Mouse (Mus musculus): ENCODE data around the gene Dmac2. TPM values are rescaled to one million over a fixed set of nuclear protein-coding genes. Genes with fewer than 3 reads are reported as not detected.

Dmac2 gene
- polyA plus RNA-seq, 1 experiment: 12.2 TPM

DNA sequence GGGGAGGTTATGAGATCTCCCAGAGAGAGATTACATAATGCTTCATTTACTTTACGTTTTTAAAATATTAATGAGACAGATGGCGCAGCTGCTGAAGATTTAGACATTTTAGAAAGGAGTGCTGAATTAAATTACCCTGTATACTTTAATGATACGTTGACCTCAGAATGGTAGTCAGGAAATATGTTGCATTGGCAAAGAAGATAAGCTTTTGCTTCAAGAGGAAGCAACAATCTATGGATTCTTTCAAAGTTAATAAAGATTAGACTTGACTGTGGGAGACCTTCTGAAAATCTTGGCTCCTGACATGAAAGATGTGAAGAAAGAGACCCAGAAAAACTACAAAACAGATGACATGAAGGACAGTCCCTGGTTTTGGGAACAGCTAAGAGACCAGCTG is 25.4 kb upstream of the Dmac2 start:
- Histone ChIP-seq H3ac (ENCODE audit: control insufficient read depth, insufficient read length, low read depth) (no peak overlapping the region), H3K36me3 (ENCODE audit: control insufficient read depth, insufficient read depth) (no peaks in the 10 kb centered on the region), H3K27me3 (ENCODE audit: control insufficient read depth, insufficient read depth, insufficient read length) (peaks cover 14% of the 10 kb centered on the region), H3K79me2 (ENCODE audit: control insufficient read depth, insufficient read depth) (no peaks in the 10 kb centered on the region), H3K4me3 (ENCODE audit: insufficient read depth, poor library complexity, severe bottlenecking) (no peak overlapping the region), H3K79me3 (ENCODE audit: low read depth) (no peaks in the 10 kb centered on the region)
- TF ChIP-seq MAX (IDR thresholded peaks at IDR 0.05): no peak
- TF ChIP-seq USF1 (IDR thresholded peaks at IDR 0.05; ENCODE audit: low read depth): no peak
- no peak for TF ChIP-seq MYOD1 (IDR thresholded peaks at IDR 0.05; ENCODE audit: control insufficient read depth, insufficient read length, low read depth)
- no peak for TF ChIP-seq CEBPB (IDR thresholded peaks at IDR 0.05; ENCODE audit: low read depth)
- TF ChIP-seq CTCF (IDR thresholded peaks at IDR 0.05; ENCODE audit: control insufficient read depth, insufficient read depth, insufficient read length): no peak
- TF ChIP-seq FOSL1 (IDR thresholded peaks at IDR 0.05; ENCODE audit: insufficient read depth, low read length, poor library complexity, severe bottlenecking): no peak
- no peak for TF ChIP-seq MYOG (IDR thresholded peaks at IDR 0.05; ENCODE audit: control insufficient read depth, extremely low read depth, insufficient read length)

DNA sequence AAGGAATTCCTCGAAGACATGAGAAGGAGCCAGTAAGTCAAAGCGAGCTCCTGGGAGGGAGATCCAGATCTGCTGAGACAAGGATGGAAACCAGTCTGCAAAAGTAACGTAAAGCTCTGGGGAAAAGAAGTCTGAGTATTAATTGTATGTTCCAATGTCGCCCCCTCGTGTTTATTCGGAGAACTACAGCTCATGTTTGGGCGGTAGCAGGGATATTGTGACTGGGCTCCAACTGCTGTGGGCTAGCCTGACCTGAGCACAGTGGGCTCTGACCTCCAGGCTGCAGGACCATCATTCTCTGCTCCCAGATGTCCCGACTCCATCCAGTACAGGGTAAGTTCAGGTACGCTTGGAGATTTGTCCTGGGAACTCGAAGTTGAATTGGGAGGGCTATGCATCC is 19.6 kb upstream of the Dmac2 start:
- Histone ChIP-seq H3K36me3 (ENCODE audit: control insufficient read depth, insufficient read depth) (no peaks in the 10 kb centered on the region), H3K79me3 (ENCODE audit: low read depth) (no peaks in the 10 kb centered on the region), H3K27me3 (ENCODE audit: control insufficient read depth, insufficient read depth, insufficient read length) (peaks cover 13% of the 10 kb centered on the region), H3K4me3 (ENCODE audit: insufficient read depth, poor library complexity, severe bottlenecking) (no peak overlapping the region), H3K79me2 (ENCODE audit: control insufficient read depth, insufficient read depth) (no peaks in the 10 kb centered on the region), H3ac (ENCODE audit: control insufficient read depth, insufficient read length, low read depth) (no peak overlapping the region)
- TF ChIP-seq MYOD1 (IDR thresholded peaks at IDR 0.05; ENCODE audit: control insufficient read depth, insufficient read length, low read depth) (no peak), MYOG (IDR thresholded peaks at IDR 0.05; ENCODE audit: control insufficient read depth, extremely low read depth, insufficient read length) (no peak), FOSL1 (IDR thresholded peaks at IDR 0.05; ENCODE audit: insufficient read depth, low read length, poor library complexity, severe bottlenecking) (no peak), CEBPB (IDR thresholded peaks at IDR 0.05; ENCODE audit: low read depth) (no peak), MAX (IDR thresholded peaks at IDR 0.05) (no peak), CTCF (IDR thresholded peaks at IDR 0.05; ENCODE audit: control insufficient read depth, insufficient read depth, insufficient read length) (peak; percentile 23), USF1 (IDR thresholded peaks at IDR 0.05; ENCODE audit: low read depth) (no peak)

DNA sequence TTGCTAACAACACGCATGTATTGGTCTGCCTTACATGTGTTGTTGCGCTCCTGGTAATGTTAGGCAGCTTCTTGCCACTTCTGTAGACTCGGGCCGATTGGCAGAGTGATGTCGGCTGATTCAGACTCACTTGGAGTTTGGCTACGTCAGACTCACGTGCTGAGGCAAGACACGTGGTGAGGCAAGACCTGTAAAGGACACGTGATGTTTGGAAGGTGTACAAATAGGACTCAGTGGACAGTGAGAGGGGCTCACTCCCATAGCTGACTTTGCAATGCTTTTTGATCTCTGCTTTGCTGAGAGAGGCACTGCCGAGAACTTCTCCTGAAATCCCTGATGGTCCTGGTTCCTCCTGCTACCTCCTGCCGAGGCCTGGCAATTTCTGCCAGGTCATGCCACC is 18.5 kb upstream of the Dmac2 start:
- TF ChIP-seq USF1 (IDR thresholded peaks at IDR 0.05; ENCODE audit: low read depth): no peak
- no peak for TF ChIP-seq CTCF (IDR thresholded peaks at IDR 0.05; ENCODE audit: control insufficient read depth, insufficient read depth, insufficient read length)
- TF ChIP-seq CEBPB (IDR thresholded peaks at IDR 0.05; ENCODE audit: low read depth): no peak
- no peak for TF ChIP-seq FOSL1 (IDR thresholded peaks at IDR 0.05; ENCODE audit: insufficient read depth, low read length, poor library complexity, severe bottlenecking)
- TF ChIP-seq MAX (IDR thresholded peaks at IDR 0.05): no peak
- no peak for TF ChIP-seq MYOD1 (IDR thresholded peaks at IDR 0.05; ENCODE audit: control insufficient read depth, insufficient read length, low read depth)
- TF ChIP-seq MYOG (IDR thresholded peaks at IDR 0.05; ENCODE audit: control insufficient read depth, extremely low read depth, insufficient read length): no peak
- Histone ChIP-seq H3K36me3 (ENCODE audit: control insufficient read depth, insufficient read depth) (no peaks in the 10 kb centered on the region), H3ac (ENCODE audit: control insufficient read depth, insufficient read length, low read depth) (no peak overlapping the region), H3K27me3 (ENCODE audit: control insufficient read depth, insufficient read depth, insufficient read length) (peaks cover 13% of the 10 kb centered on the region), H3K79me2 (ENCODE audit: control insufficient read depth, insufficient read depth) (no peaks in the 10 kb centered on the region), H3K79me3 (ENCODE audit: low read depth) (no peaks in the 10 kb centered on the region), H3K4me3 (ENCODE audit: insufficient read depth, poor library complexity, severe bottlenecking) (no peak overlapping the region)

DNA sequence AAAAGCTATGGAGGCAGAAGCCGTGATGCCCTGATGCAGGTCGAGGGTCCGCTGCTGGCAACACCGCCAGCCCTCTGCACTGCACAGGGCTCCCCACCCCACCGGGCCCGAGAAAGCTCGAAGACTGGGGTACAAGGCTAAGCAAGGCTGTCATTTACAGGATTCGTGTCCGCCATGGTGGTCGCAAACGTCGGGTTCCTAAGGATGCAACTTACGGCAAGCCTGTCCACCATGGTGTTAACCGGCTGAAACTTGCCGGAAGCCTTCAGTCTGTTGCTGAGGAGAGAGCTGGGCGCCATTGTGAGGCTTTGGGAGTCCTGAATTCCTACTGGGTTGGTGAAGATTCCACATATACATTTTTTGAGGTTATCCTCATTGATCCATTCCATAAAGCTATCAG is 17.9 kb upstream of the Dmac2 start:
- Histone ChIP-seq H3ac (ENCODE audit: control insufficient read depth, insufficient read length, low read depth) (no peak overlapping the region), H3K79me3 (ENCODE audit: low read depth) (no peaks in the 10 kb centered on the region), H3K27me3 (ENCODE audit: control insufficient read depth, insufficient read depth, insufficient read length) (peaks cover 13% of the 10 kb centered on the region), H3K4me3 (ENCODE audit: insufficient read depth, poor library complexity, severe bottlenecking) (no peak overlapping the region), H3K79me2 (ENCODE audit: control insufficient read depth, insufficient read depth) (no peaks in the 10 kb centered on the region), H3K36me3 (ENCODE audit: control insufficient read depth, insufficient read depth) (no peaks in the 10 kb centered on the region)
- TF ChIP-seq MYOD1 (IDR thresholded peaks at IDR 0.05; ENCODE audit: control insufficient read depth, insufficient read length, low read depth) (no peak), USF1 (IDR thresholded peaks at IDR 0.05; ENCODE audit: low read depth) (no peak), CTCF (IDR thresholded peaks at IDR 0.05; ENCODE audit: control insufficient read depth, insufficient read depth, insufficient read length) (no peak), MYOG (IDR thresholded peaks at IDR 0.05; ENCODE audit: control insufficient read depth, extremely low read depth, insufficient read length) (no peak), CEBPB (IDR thresholded peaks at IDR 0.05; ENCODE audit: low read depth) (no peak), MAX (IDR thresholded peaks at IDR 0.05) (no peak), FOSL1 (IDR thresholded peaks at IDR 0.05; ENCODE audit: insufficient read depth, low read length, poor library complexity, severe bottlenecking) (no peak)

DNA sequence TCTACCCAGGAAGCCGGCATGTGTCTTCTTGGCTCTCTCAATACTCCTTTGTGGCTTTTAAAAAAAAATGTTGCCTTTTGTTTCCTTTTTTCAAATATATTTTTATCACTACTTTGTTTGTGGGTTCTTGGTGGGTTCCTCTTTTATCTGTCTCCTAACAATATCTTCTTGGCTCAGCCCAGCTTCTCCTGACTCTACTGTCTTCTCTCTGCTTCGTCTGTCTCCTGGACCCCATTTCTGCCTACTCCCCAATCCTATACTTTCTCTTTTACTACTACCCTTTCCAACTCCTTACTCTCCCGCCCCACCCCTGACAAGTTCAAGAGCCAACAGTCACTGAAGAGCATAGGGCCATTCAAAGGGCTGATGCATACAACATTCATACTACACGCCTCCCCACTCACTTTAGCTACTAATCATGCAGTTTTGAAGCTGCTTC is 12.6 kb upstream of the Dmac2 start:
- no peak overlapping the region for H3K4me3 ChIP-seq (ENCODE audit: insufficient read depth, poor library complexity, severe bottlenecking)
- H3K79me2 ChIP-seq (ENCODE audit: control insufficient read depth, insufficient read depth): no peaks in the 10 kb centered on the region
- no peak overlapping the region for H3ac ChIP-seq (ENCODE audit: control insufficient read depth, insufficient read length, low read depth)
- H3K79me3 ChIP-seq (ENCODE audit: low read depth): no peaks in the 10 kb centered on the region
- TF ChIP-seq MYOG (IDR thresholded peaks at IDR 0.05; ENCODE audit: control insufficient read depth, extremely low read depth, insufficient read length): no peak
- no peak for TF ChIP-seq MYOD1 (IDR thresholded peaks at IDR 0.05; ENCODE audit: control insufficient read depth, insufficient read length, low read depth)
- no peak for TF ChIP-seq FOSL1 (IDR thresholded peaks at IDR 0.05; ENCODE audit: insufficient read depth, low read length, poor library complexity, severe bottlenecking)
- TF ChIP-seq USF1 (IDR thresholded peaks at IDR 0.05; ENCODE audit: low read depth): no peak
- TF ChIP-seq CEBPB (IDR thresholded peaks at IDR 0.05; ENCODE audit: low read depth): no peak
- no peak for TF ChIP-seq CTCF (IDR thresholded peaks at IDR 0.05; ENCODE audit: control insufficient read depth, insufficient read depth, insufficient read length)
- TF ChIP-seq MAX (IDR thresholded peaks at IDR 0.05): no peak
- H3K36me3 ChIP-seq (ENCODE audit: control insufficient read depth, insufficient read depth): no peaks in the 10 kb centered on the region
- peaks cover 16% of the 10 kb centered on the region for H3K27me3 ChIP-seq (ENCODE audit: control insufficient read depth, insufficient read depth, insufficient read length)

DNA sequence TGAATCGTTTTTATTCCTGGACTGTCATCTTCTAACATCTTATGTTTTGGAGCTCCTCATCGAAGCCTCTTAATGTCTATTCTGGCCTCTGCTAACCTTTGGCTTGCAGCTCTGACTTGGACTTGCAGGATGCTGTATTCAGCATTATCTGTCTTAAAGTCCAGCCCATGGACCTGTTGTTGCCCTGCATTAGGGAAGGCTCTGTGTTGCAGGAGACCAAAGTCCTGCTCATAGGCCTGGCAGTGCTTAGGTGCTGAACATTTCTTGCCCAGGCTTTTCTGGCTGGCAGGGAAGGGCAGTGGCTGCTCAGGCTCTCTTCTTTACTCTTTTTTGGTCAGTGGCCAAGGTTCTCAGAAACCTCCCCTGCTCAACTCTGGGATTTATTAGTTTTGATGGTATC is 12.0 kb upstream of the Dmac2 start:
- no peak for TF ChIP-seq USF1 (IDR thresholded peaks at IDR 0.05; ENCODE audit: low read depth)
- no peak for TF ChIP-seq FOSL1 (IDR thresholded peaks at IDR 0.05; ENCODE audit: insufficient read depth, low read length, poor library complexity, severe bottlenecking)
- TF ChIP-seq MYOG (IDR thresholded peaks at IDR 0.05; ENCODE audit: control insufficient read depth, extremely low read depth, insufficient read length): no peak
- no peak for TF ChIP-seq CEBPB (IDR thresholded peaks at IDR 0.05; ENCODE audit: low read depth)
- no peak for TF ChIP-seq MYOD1 (IDR thresholded peaks at IDR 0.05; ENCODE audit: control insufficient read depth, insufficient read length, low read depth)
- TF ChIP-seq MAX (IDR thresholded peaks at IDR 0.05): no peak
- no peak for TF ChIP-seq CTCF (IDR thresholded peaks at IDR 0.05; ENCODE audit: control insufficient read depth, insufficient read depth, insufficient read length)
- H3K79me2 ChIP-seq (ENCODE audit: control insufficient read depth, insufficient read depth): no peaks in the 10 kb centered on the region
- H3K4me3 ChIP-seq (ENCODE audit: insufficient read depth, poor library complexity, severe bottlenecking): no peak overlapping the region
- no peaks in the 10 kb centered on the region for H3K36me3 ChIP-seq (ENCODE audit: control insufficient read depth, insufficient read depth)
- peaks cover 13% of the 10 kb centered on the region for H3K27me3 ChIP-seq (ENCODE audit: control insufficient read depth, insufficient read depth, insufficient read length)
- H3K79me3 ChIP-seq (ENCODE audit: low read depth): no peaks in the 10 kb centered on the region
- no peak overlapping the region for H3ac ChIP-seq (ENCODE audit: control insufficient read depth, insufficient read length, low read depth)
